Mouse (Mus musculus) hindlimb bud, embryonic 11.5 days (tissue): Measurements from ENCODE around the gene Cd300c.
"Not testable (repeated sequence)": the region's sequence is repeated elsewhere in the genome, so short reads cannot be mapped to it uniquely, and the experiment has no call there.

Experiments used
- DNase-seq: peaks from one replicate; pipeline ENCODE4 v3.0.0-alpha.2; 2012; ENCODE audit warnings: low read depth, low spot score; ENCODE audit errors: extremely low spot score

The Cd300c gene

DNA sequence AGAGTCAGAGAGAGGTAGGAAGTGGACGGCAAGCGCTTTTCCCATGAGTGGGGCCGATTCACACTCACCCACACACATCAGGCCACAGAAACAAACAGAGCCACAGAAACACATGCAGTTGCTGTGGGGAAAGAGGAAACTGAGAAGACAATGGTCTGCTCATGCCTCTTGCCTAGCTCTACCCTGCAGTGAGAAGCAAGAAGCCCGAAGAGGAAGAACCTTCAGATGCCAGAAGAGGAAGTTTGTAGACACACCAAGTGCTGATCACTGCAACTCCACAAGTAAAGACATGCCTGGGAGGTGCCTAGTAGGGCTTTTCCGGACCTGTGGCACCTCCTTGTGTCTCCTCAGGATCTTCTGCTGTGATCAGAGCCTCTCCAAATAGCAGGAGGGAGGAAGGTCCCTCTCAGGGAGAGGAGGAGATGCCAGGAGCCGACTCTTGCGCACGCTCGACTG lies at the start of gene Cd300c:
TSS of gene Cd300c (minus strand) at position 406 of the 456 bp plus-strand sequence.
- no peak for DNase-seq

DNA sequence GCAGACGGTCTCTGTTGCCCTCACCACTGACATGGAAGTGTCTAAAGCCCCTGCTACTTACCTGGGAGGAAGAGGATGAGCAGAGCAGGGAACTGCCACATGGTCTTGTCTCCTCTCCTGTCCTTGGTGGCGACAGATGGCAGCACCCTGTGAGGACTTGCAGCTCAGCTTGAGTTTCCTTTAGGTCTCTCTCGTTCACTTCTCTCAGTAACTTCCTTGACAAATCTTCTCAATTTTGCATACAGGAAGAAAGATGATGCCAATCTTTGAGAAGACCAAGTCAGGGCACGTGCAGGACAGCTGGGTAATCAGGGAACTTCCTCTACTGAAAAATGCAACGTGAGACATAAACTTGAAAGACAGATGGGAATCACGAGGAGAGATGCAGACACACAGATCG lies 47.1 kb upstream of the Cd300c start, which contains the start of gene Cd300ld2:
TSS of gene Cd300ld2 (minus strand) at position 101 of the 400 bp plus-strand sequence.
- not testable (repeated sequence) for DNase-seq

GRCm38 (mm10) chr11:115004070-115004469 lies 35.1 kb upstream of the Cd300c start:
- DNase-seq, result no peak

DNA sequence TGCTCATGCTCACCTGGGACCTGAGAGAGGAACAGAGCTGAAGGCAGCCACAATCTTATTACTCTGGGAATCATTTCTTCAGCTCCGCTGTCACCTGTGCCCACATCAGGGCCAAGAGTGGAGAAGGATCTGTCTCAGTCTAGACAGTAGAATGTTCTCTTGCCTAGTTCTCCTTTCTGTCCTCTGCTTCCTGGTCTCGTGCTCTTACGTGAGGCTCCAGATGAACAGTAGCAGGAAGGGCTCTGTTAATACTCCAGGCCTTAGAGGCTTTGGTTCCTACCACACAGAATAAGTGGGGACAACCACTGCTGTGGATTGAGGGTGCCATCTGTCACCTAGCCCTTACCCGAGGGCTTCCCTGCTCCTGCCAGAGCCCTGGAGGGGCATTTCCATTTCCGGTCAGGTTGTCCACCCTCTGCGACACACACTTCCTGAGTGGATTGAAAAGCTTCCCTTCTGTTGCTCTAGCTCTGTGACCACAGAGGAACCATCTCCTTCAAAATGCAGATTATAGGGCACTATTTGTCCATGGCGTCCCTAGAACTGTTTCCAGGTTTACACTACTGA lies 32.6 kb upstream of the Cd300c start, which contains the start of gene Cd300c2:
TSS of gene Cd300c2 (minus strand) at position 407 of the 567 bp plus-strand sequence.
- no peak for DNase-seq

- DNase-seq, result no peak
Observed at GRCm38 (mm10) chr11:114989793-114990192, 20.8 kb upstream of the Cd300c start, which contains the start of gene Cd300ld. TSS of gene Cd300ld (minus strand) at chr11:114989922.

GRCm38 (mm10) chr11:114981866-114982265 lies 12.9 kb upstream of the Cd300c start:
- DNase-seq, result no peak

DNA sequence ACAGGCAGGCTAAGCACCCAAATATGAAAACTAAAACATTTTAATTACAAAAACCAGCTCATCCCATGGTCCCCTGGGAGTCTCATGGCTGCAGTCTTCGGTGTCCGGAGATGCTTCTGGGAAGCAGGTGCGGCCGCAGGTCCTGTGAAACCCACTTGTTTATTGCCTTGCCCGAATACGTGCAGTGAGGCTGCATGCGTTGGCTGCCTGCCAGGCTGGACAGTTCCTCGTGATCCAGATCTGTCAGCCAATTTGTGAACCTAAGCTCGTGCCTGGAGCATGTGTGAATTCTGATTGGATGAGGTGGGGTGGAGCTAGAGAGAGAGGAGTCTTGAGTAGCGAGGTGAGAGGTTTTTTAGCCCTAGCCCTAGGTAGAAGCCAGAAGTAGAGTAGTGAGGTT lies 3.8 kb upstream of the Cd300c start:
- DNase-seq, result no peak

DNA sequence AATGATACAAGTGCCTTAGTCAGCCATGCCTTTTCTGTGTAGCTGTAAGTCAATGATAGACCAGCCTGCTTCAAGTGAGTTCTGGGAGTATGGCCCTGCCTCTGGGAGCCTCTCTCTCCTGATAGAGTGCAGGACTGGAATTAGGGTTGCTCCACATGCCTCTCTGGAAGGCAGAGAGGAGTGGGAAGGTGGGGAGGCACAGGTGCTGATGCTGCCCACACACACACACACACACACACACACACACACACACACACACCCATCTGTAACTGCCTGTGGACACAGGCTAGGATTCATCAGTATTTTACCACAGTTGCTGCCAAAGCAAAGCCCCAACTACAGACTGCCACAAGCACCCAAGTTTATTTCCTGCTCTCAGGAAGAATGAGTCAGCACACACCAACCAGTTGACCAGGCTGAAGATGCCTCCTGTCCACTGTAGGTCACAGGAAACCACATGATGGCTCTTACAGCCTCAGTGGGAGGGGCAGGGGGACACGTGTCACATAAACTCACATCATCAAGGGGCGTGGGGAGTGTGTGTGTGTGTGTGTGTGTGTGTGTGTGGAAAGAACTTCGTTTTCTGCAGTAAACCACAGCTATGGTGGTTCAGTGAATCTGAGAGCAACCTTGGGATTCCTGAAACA lies 3.7 kb downstream of the Cd300c start:
- no peak for DNase-seq

GRCm38 (mm10) chr11:114960369-114960768 lies 8.6 kb downstream of the Cd300c start:
- no peak for DNase-seq

GRCm38 (mm10) chr11:114934144-114934543 lies 34.8 kb downstream of the Cd300c start, which contains the start of gene Cd300lb:
TSS of gene Cd300lb (minus strand) at chr11:114934386.
- no peak for DNase-seq

GRCm38 (mm10) chr11:114933591-114933990 lies 35.4 kb downstream of the Cd300c start:
- DNase-seq, result no peak

DNA sequence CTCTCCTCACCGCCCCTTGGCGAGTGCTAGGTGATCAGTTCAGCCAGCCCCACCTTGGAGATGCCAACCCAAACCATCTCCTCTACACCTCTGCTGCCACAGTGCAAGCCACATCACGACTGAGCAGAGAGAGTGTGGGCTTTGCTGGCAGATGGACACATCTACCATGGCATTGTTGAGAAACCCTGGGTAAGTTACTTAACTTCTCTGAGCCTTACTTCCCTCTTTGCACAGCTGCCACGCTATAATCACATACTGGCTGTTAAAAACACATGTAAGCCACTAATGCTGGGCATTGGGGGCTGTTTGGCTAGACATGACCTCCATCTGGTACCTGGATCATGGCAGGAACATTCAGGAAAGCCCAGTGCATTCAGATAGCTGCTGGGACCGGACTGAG lies 37.9 kb downstream of the Cd300c start:
- DNase-seq, result no peak

GRCm38 (mm10) chr11:114929581-114929980 lies 39.4 kb downstream of the Cd300c start:
- no peak for DNase-seq

GRCm38 (mm10) chr11:114923961-114924360 lies 45.0 kb downstream of the Cd300c start:
- peak; percentile 5 for DNase-seq

DNA sequence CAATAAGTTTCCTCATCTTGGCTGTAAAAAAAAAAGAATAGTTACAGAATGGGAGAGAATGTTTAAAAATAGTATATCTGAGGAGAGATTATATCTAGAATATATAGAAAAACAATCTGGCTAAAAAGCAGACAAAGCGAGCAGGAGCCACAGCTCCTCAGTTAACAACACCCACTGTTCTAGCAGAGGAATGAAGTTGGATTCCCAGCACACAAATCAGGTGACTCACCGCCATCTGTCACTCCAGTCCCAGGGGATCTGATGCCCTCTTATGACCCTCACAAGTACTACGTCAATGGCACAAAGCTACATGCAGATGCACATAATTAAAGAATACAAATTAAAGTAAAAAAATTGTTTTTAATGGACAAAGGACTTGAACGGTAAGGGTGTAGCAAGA lies 46.5 kb downstream of the Cd300c start:
- no peak for DNase-seq

DNA sequence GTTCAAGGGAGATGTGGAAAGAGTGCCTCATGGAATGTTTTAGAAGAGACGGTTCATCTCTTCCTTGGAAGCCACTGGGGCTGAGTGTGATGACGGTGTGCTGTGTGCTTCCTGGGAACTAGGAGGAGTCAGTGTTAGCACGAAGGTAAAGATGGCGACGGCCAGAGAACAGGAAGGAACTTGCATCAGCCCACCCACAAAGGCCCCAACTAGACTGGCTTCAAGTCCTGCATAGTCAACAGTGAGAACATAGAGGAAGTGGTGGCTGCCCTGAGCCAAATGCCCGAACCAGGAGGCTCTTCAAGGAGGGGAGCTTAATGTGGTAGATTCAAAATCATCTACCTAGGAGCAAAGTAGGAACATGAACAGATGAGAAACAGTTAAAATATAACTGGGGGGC lies 51.8 kb downstream of the Cd300c start:
- no peak for DNase-seq

DNA sequence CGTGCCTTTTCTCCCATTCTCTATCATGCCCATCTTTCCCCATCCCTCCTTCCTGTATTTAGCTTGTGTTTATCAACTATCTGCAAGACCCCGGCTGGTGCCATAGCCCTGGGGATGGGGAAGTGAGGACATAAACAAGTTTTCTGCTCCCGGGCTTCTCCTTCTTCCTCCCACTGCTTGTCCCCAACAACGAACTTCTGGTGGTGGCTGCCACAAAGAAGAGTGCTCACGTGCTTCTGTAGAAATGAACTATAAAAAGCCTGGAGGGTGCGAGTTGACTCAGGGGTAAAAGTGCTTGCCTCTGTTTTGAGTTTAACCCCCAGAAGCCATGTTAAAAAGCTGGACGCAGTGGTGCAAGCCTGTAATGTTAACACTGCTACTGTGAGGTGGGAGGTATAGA lies 54.0 kb downstream of the Cd300c start:
- DNase-seq, result no peak

GRCm38 (mm10) chr11:114912847-114913246 lies 56.1 kb downstream of the Cd300c start:
- peak; percentile 39 for DNase-seq

- DNase-seq, result not testable (repeated sequence)
Observed at GRCm38 (mm10) chr11:114909538-114909937, 59.4 kb downstream of the Cd300c start.

- no peak for DNase-seq
Observed at GRCm38 (mm10) chr11:114908086-114908485, 60.9 kb downstream of the Cd300c start.

DNA sequence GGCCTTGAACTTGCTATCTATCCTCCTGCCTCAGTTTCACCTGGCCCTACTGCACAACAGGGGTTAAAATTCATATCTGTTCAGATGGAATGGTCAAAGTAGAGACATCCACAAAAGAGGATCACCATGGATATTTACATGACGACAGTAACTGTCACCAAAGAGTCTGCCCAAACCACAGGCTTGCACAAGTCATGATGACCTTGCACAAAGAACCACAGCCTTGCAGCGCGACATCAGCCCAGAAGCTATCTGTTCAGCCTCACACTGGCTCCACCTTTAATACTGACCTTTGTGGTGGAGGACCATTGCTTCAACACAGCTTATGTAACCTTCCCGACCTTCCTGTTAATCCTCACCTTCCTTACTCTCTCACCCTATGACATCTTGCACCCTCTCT lies 61.4 kb downstream of the Cd300c start:
- DNase-seq, result no peak
